Mouse (Mus musculus): ENCODE data around the gene Gm20403.
A peak's percentile ranks its signal among the peaks of the same experiment; 100 is the strongest.
"Not testable (repeated sequence)": the region's sequence is repeated elsewhere in the genome, so short reads cannot be mapped to it uniquely, and the experiment has no call there.

The Gm20403 gene

GRCm38 (mm10) chr12:54986052-54986717 is at the start of gene Gm20403:
Gene Gm20403, minus strand, starts transcription at chr12:54986529.
- peak; percentile 72 for DNase-seq (ENCODE audit: low read depth)

- DNase-seq (ENCODE audit: low read depth), result peak; percentile 26
Measured at GRCm38 (mm10) chr12:55027088-55027487, 40.8 kb upstream of the Gm20403 start.

GRCm38 (mm10) chr12:55023284-55023683 is 37.0 kb upstream of the Gm20403 start:
- DNase-seq (ENCODE audit: low read depth), result no peak

- DNase-seq (ENCODE audit: low read depth), result no peak
Measured at GRCm38 (mm10) chr12:55019421-55019877, 33.1 kb upstream of the Gm20403 start.

- no peak for DNase-seq (ENCODE audit: low read depth)
Measured at GRCm38 (mm10) chr12:55017119-55017721, 30.9 kb upstream of the Gm20403 start.

- peak; percentile 31 for DNase-seq (ENCODE audit: low read depth)
Measured at GRCm38 (mm10) chr12:55016339-55017118, 30.2 kb upstream of the Gm20403 start.

- peak; percentile 46 for DNase-seq (ENCODE audit: low read depth)
Measured at GRCm38 (mm10) chr12:55015428-55015827, 29.1 kb upstream of the Gm20403 start.

- no peak for DNase-seq (ENCODE audit: low read depth)
Measured at GRCm38 (mm10) chr12:55013626-55014398, 27.5 kb upstream of the Gm20403 start, which contains the start of gene Baz1a. Gene Baz1a, minus strand, starts transcription at chr12:55014348.

- no peak for DNase-seq (ENCODE audit: low read depth)
Measured at GRCm38 (mm10) chr12:55013031-55013430, 26.7 kb upstream of the Gm20403 start.

- DNase-seq (ENCODE audit: low read depth), result no peak
Measured at GRCm38 (mm10) chr12:55007361-55008008, 21.2 kb upstream of the Gm20403 start.

GRCm38 (mm10) chr12:55006071-55006470 is 19.7 kb upstream of the Gm20403 start:
- DNase-seq (ENCODE audit: low read depth), result no peak

- DNase-seq (ENCODE audit: low read depth), result no peak
Measured at GRCm38 (mm10) chr12:55004396-55004795, 18.1 kb upstream of the Gm20403 start.

- DNase-seq (ENCODE audit: low read depth), result no peak
Measured at GRCm38 (mm10) chr12:55003843-55004242, 17.5 kb upstream of the Gm20403 start.

- not testable (repeated sequence) for DNase-seq (ENCODE audit: low read depth)
Measured at GRCm38 (mm10) chr12:55002532-55002931, 16.2 kb upstream of the Gm20403 start.

- peak; percentile 66 for DNase-seq (ENCODE audit: low read depth)
Measured at GRCm38 (mm10) chr12:54999016-54999690, 12.8 kb upstream of the Gm20403 start.

GRCm38 (mm10) chr12:54998411-54998810 is 12.1 kb upstream of the Gm20403 start:
- peak; percentile 37 for DNase-seq (ENCODE audit: low read depth)

GRCm38 (mm10) chr12:54996979-54997474 is 10.7 kb upstream of the Gm20403 start:
- no peak for DNase-seq (ENCODE audit: low read depth)

GRCm38 (mm10) chr12:54995965-54996364 is 9.6 kb upstream of the Gm20403 start:
- DNase-seq (ENCODE audit: low read depth), result no peak

GRCm38 (mm10) chr12:54994418-54994817 is 8.1 kb upstream of the Gm20403 start:
- no peak for DNase-seq (ENCODE audit: low read depth)

GRCm38 (mm10) chr12:54994068-54994386 is 7.7 kb upstream of the Gm20403 start:
- DNase-seq (ENCODE audit: low read depth), result no peak

Data from naive thymus-derived CD4-positive, alpha-beta T cell, adult 2 months (primary cell).